Mouse (Mus musculus): ENCODE measurements around the gene Atp6v1f.

- TF ChIP-seq CTCF (IDR thresholded peaks at IDR 0.05; ENCODE audit: low read depth): peak; percentile 92
- TF ChIP-seq EP300 (IDR thresholded peaks at IDR 0.05; ENCODE audit: low read depth): no peak
These were observed 49.6 kb downstream of the Atp6v1f start for GRCm38 (mm10) chr6:29517139-29517538.
